Mouse (Mus musculus) gastrocnemius, postnatal 4 days (tissue): ENCODE measurements at regions not wholly inside any gene's neighbourhood (a gene's known extent, or its start where the extent isn't known, plus 50 kb on each side); places are given as distances from the start of the nearest gene placed in this dataset.
"Not testable (repeated sequence)": the region's sequence is repeated elsewhere in the genome, so short reads cannot be mapped to it uniquely, and the experiment has no call there.

Experiments
- DNase-seq, 2 experiments: peaks; one replicate each; pipeline ENCODE4 v3.0.0; 2021 to 2022; ENCODE audit warnings: low spot score in 2 of 2, mixed read lengths in 2 of 2

GRCm38 (mm10) chr16:3114473-3115335 is 476.1 kb upstream of the Olfr161 start:
- DNase-seq: peak; percentile 61 to 71

DNA sequence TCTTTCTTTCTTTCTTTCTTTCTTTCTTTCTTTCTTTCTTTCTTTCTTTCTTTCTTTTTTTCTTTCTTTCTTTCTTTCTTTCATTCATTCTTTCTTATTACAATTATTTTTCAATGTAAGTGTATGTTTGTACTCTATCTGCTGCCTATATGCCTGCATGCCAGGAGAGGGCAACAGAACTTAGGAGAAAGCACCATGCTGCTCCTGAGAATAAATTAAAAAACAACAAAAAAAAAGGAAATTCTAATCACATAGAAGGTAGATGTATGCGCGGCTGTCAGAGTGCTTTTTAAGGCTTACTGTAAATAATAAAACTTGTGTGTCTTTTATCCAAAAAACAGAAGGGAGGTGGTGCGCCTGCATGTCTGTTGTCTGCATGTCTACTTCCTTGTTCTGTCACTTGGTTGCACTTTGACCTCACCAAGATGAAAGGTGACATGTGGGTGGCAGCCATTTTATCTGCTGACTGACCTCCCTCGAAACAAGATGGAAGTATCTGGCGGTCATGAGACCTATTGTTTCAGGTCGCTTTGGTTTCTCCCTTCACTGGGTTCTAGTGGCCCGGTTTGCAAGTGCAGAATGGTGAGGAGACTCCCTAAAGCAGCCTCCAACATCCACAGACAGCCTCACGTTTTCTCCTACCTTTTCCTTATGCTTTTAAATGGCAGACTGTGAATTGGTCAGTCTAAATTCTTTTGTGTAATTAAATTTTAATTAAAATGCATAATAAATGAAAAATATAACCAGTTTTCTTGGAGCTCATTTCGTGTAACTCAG is 475.3 kb upstream of the Olfr161 start:
- peak; percentile 39 to 62 for DNase-seq

DNA sequence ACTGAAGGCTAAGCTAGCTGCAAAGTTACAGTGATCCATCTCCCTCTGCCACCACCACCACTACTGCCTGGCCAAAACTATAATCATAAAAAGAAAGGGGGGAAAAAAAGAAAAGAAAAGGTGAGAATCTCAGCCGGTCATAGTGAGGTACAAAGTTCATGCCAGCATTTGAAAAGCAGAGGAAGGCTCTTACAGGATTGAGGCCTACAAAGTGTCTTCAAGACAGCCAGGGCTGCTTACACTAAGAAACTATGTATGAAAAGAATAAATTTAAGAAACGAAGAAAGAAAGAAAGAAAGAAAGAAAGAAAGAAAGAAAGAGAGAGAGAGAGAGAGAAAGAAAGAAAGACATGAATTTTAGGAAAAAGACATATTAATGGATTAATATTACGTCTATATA is 474.7 kb upstream of the Olfr161 start:
- DNase-seq: peak; percentile 39 to 50

GRCm38 (mm10) chr16:3121216-3121615 is 469.6 kb upstream of the Olfr161 start:
- not testable (repeated sequence) for DNase-seq

DNA sequence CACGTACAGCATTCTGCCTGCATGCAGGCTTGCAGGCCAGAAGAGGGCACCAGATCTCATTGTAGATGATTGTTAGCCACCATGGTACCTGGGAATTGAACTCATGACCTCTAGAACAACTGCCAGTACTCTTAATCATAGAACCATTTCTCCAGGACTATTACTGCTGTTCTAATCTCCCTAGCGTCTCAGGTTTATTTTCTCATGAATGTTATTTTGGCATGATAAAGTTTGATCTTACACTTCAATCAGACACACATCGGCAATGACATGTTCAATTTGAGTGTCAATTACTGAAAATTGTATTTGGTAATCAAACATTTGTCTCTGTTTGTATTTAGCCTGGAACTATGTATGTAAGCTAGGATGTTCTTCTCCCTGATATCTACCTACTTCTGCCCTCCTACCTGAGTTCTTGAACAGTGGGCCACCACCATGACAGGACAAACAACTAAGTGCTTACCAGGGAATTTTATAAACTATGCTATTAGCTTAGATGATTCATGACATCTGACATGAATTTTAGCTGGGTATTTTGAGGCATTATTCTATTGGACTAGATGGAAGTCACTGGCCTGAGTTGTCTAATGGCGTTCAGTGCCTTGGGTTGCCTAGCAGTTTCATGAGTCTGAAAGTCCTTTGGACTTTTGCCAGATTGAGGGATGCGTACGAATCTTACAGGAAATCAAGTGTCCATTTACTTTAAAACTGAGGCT is 468.5 kb upstream of the Olfr161 start:
- not testable (repeated sequence) for DNase-seq

GRCm38 (mm10) chr16:3122861-3123477 is 467.9 kb upstream of the Olfr161 start:
- peak; percentile 27 to 35 for DNase-seq

GRCm38 (mm10) chr16:3127317-3127716 is 463.5 kb upstream of the Olfr161 start:
- peak in 1 of 2 experiments; percentile 22 for DNase-seq
